Mouse (Mus musculus): ENCODE measurements around the gene Nek10. TPM values are rescaled to one million over a fixed set of nuclear protein-coding genes. Genes with fewer than 3 reads are reported as not detected.
"Not testable (repeated sequence)": the region's sequence is repeated elsewhere in the genome, so short reads cannot be mapped to it uniquely, and the experiment has no call there.

The Nek10 gene
- 0.09 TPM in 1 of 2 replicates, not detected in the other for polyA plus RNA-seq (2015; fragmentation: Nextera tagmentation; extraction: Ambion mirVana)

GRCm38 (mm10) chr14:14803115-14803514, at the start of gene Nek10:
Gene Nek10, plus strand, starts transcription at chr14:14803415.
- H3K4me2 ChIP-seq (replicated peaks); H3K27ac ChIP-seq; H3K9me3 ChIP-seq; H3K9ac ChIP-seq (replicated peaks); H3K4me3 ChIP-seq (replicated peaks); ATAC-seq; H3K27me3 ChIP-seq; H3K4me1 ChIP-seq (replicated peaks): not testable (repeated sequence)
- H3K36me3 ChIP-seq = peaks cover 15% of the 10 kb centered on the region
- WGBS = 61% methylated on average over 2 of the region's 2 CpGs

- 80% methylated on average over 2 of the region's 2 CpGs for WGBS
- H3K9me3 ChIP-seq = no peaks in the 10 kb centered on the region
- H3K27ac ChIP-seq = no peak overlapping the region
- H3K36me3 ChIP-seq = peaks cover 49% of the 10 kb centered on the region
- H3K4me2 ChIP-seq (replicated peaks) = no peak overlapping the region
- H3K9ac ChIP-seq (replicated peaks) = no peak overlapping the region
- ATAC-seq = no peak
- H3K4me3 ChIP-seq (replicated peaks) = no peak overlapping the region
- no peaks in the 10 kb centered on the region for H3K4me1 ChIP-seq (replicated peaks)
- no peaks in the 10 kb centered on the region for H3K27me3 ChIP-seq
Measured at GRCm38 (mm10) chr14:14781169-14781568, 22.0 kb upstream of the Nek10 start.

- Histone ChIP-seq H3K4me3 (replicated peaks) (no peak overlapping the region), H3K27me3 (no peaks in the 10 kb centered on the region), H3K4me1 (replicated peaks) (no peaks in the 10 kb centered on the region), H3K27ac (no peak overlapping the region), H3K9ac (replicated peaks) (no peak overlapping the region), H3K36me3 (peaks cover 41% of the 10 kb centered on the region), H3K4me2 (replicated peaks) (no peak overlapping the region), H3K9me3 (no peaks in the 10 kb centered on the region)
- WGBS = 88% methylated on average over 1 of the region's 1 CpGs
- ATAC-seq = no peak
Measured at GRCm38 (mm10) chr14:14784223-14784622, 19.0 kb upstream of the Nek10 start.

GRCm38 (mm10) chr14:14786979-14787378, 16.2 kb upstream of the Nek10 start:
- 92% methylated on average over 1 of the region's 1 CpGs for WGBS

GRCm38 (mm10) chr14:14789840-14790470, 13.3 kb upstream of the Nek10 start:
- no peak for ATAC-seq
- no peak overlapping the region for H3K4me2 ChIP-seq (replicated peaks)
- H3K36me3 ChIP-seq = peaks cover 40% of the 10 kb centered on the region
- H3K27me3 ChIP-seq = no peaks in the 10 kb centered on the region
- no peaks in the 10 kb centered on the region for H3K9me3 ChIP-seq
- no peak overlapping the region for H3K9ac ChIP-seq (replicated peaks)
- no peak overlapping the region for H3K4me3 ChIP-seq (replicated peaks)
- WGBS = 91% methylated on average over 4 of the region's 4 CpGs
- no peak overlapping the region for H3K27ac ChIP-seq
- H3K4me1 ChIP-seq (replicated peaks) = no peaks in the 10 kb centered on the region

More at GRCm38 (mm10) chr14:14786979-14787378, 16.2 kb upstream of the Nek10 start:
- Histone ChIP-seq H3K9me3 (no peaks in the 10 kb centered on the region), H3K4me2 (replicated peaks) (no peak overlapping the region), H3K27ac (no peak overlapping the region), H3K36me3 (peaks cover 43% of the 10 kb centered on the region), H3K9ac (replicated peaks) (no peak overlapping the region), H3K27me3 (no peaks in the 10 kb centered on the region), H3K4me3 (replicated peaks) (no peak overlapping the region), H3K4me1 (replicated peaks) (no peaks in the 10 kb centered on the region)
- no peak for ATAC-seq

- Histone ChIP-seq H3K36me3 (peaks cover 17% of the 10 kb centered on the region), H3K27me3 (no peaks in the 10 kb centered on the region), H3K27ac (no peak overlapping the region), H3K4me3 (replicated peaks) (no peak overlapping the region), H3K4me2 (replicated peaks) (no peak overlapping the region), H3K4me1 (replicated peaks) (no peaks in the 10 kb centered on the region), H3K9me3 (no peaks in the 10 kb centered on the region), H3K9ac (replicated peaks) (no peak overlapping the region)
- WGBS = 92% methylated on average over 5 of the region's 5 CpGs
- no peak for ATAC-seq
Measured at GRCm38 (mm10) chr14:14799861-14800260, 3.4 kb upstream of the Nek10 start.

- no peak overlapping the region for H3K9ac ChIP-seq (replicated peaks)
- no peaks in the 10 kb centered on the region for H3K9me3 ChIP-seq
- no peaks in the 10 kb centered on the region for H3K27me3 ChIP-seq
- no peak overlapping the region for H3K4me2 ChIP-seq (replicated peaks)
- H3K36me3 ChIP-seq = peaks cover 17% of the 10 kb centered on the region
- ATAC-seq = no peak
- WGBS = 95% methylated on average over 4 of the region's 4 CpGs
- H3K4me3 ChIP-seq (replicated peaks) = no peak overlapping the region
- no peaks in the 10 kb centered on the region for H3K4me1 ChIP-seq (replicated peaks)
- H3K27ac ChIP-seq = no peak overlapping the region
Measured at GRCm38 (mm10) chr14:14800332-14800731, 2.9 kb upstream of the Nek10 start.

- no peak for ATAC-seq
- no peaks in the 10 kb centered on the region for H3K4me1 ChIP-seq (replicated peaks)
- WGBS = 94% methylated on average over 3 of the region's 3 CpGs
- peaks cover 17% of the 10 kb centered on the region for H3K36me3 ChIP-seq
- no peak overlapping the region for H3K4me3 ChIP-seq (replicated peaks)
- H3K9me3 ChIP-seq = no peaks in the 10 kb centered on the region
- no peaks in the 10 kb centered on the region for H3K27me3 ChIP-seq
- no peak overlapping the region for H3K27ac ChIP-seq
- no peak overlapping the region for H3K4me2 ChIP-seq (replicated peaks)
- H3K9ac ChIP-seq (replicated peaks) = no peak overlapping the region
Measured at GRCm38 (mm10) chr14:14800810-14801209, 2.4 kb upstream of the Nek10 start.

- H3K4me2 ChIP-seq (replicated peaks) = no peak overlapping the region
- H3K9ac ChIP-seq (replicated peaks) = no peak overlapping the region
- H3K4me3 ChIP-seq (replicated peaks) = no peak overlapping the region
- H3K27me3 ChIP-seq = no peaks in the 10 kb centered on the region
- H3K27ac ChIP-seq = no peak overlapping the region
- WGBS = 15% methylated on average over 10 of the region's 10 CpGs
- H3K36me3 ChIP-seq = peaks cover 13% of the 10 kb centered on the region
- no peaks in the 10 kb centered on the region for H3K9me3 ChIP-seq
- peak; percentile 87 for ATAC-seq
- H3K4me1 ChIP-seq (replicated peaks) = no peaks in the 10 kb centered on the region
Measured at GRCm38 (mm10) chr14:14803921-14804517, 804 bp downstream of the Nek10 start.

GRCm38 (mm10) chr14:14804518-14805212, 1.4 kb downstream of the Nek10 start:
- no peaks in the 10 kb centered on the region for H3K27me3 ChIP-seq
- H3K4me3 ChIP-seq (replicated peaks) = no peak overlapping the region
- H3K27ac ChIP-seq = no peak overlapping the region
- 67% methylated on average over 5 of the region's 5 CpGs for WGBS
- H3K36me3 ChIP-seq = peaks cover 13% of the 10 kb centered on the region
- no peaks in the 10 kb centered on the region for H3K9me3 ChIP-seq
- H3K4me2 ChIP-seq (replicated peaks) = no peak overlapping the region
- no peak overlapping the region for H3K9ac ChIP-seq (replicated peaks)
- ATAC-seq = peak; percentile 31; the same call in 1 of the 2 replicates
- H3K4me1 ChIP-seq (replicated peaks) = no peaks in the 10 kb centered on the region

GRCm38 (mm10) chr14:14832520-14833240, 29.5 kb downstream of the Nek10 start:
- Histone ChIP-seq H3K4me3 (replicated peaks) (no peak overlapping the region), H3K27ac (no peak overlapping the region), H3K4me1 (replicated peaks) (no peaks in the 10 kb centered on the region), H3K9ac (replicated peaks) (no peak overlapping the region), H3K4me2 (replicated peaks) (no peak overlapping the region), H3K27me3 (no peaks in the 10 kb centered on the region), H3K9me3 (no peaks in the 10 kb centered on the region), H3K36me3 (no peaks in the 10 kb centered on the region)
- 83% methylated on average over 12 of the region's 12 CpGs for WGBS
- ATAC-seq = no peak

GRCm38 (mm10) chr14:14833498-14833897, 30.3 kb downstream of the Nek10 start:
- Histone ChIP-seq H3K4me2 (replicated peaks) (no peak overlapping the region), H3K9me3 (no peaks in the 10 kb centered on the region), H3K27me3 (no peaks in the 10 kb centered on the region), H3K36me3 (no peaks in the 10 kb centered on the region), H3K4me3 (replicated peaks) (no peak overlapping the region), H3K9ac (replicated peaks) (no peak overlapping the region), H3K4me1 (replicated peaks) (no peaks in the 10 kb centered on the region), H3K27ac (no peak overlapping the region)
- 84% methylated on average over 1 of the region's 1 CpGs for WGBS
- ATAC-seq = no peak
